Mouse (Mus musculus): Measurements from ENCODE around the gene Prss54. TPM values are rescaled to one million over a fixed set of nuclear protein-coding genes. Genes with fewer than 3 reads are reported as not detected.

The Prss54 gene
- polyA plus RNA-seq, 1 experiment from 2014 or later, result not detected

Other genes starting within 250 kb of the Prss54 start
- 7.5 TPM in 2 replicates for gene Zfp319, start 244.4 kb downstream of the Prss54 start, polyA plus RNA-seq (2016; fragmentation: Nextera tagmentation; extraction: Ambion mirVana)
- 31.5 and 33.0 TPM in 2 replicates for gene Usb1, start 244.1 kb downstream of the Prss54 start, polyA plus RNA-seq (2016; fragmentation: Nextera tagmentation; extraction: Ambion mirVana)
- 30.9 and 50.2 TPM in 2 replicates for gene Mmp15, start 224.1 kb downstream of the Prss54 start, polyA plus RNA-seq (2016; fragmentation: Nextera tagmentation; extraction: Ambion mirVana)
- gene Cfap20, start 141.5 kb downstream of the Prss54 start, polyA plus RNA-seq (2016; fragmentation: Nextera tagmentation; extraction: Ambion mirVana), result 126 and 129 TPM in 2 replicates
- 7.4 and 11.5 TPM in 2 replicates for gene Csnk2a2, start 86.3 kb downstream of the Prss54 start, polyA plus RNA-seq (2016; fragmentation: Nextera tagmentation; extraction: Ambion mirVana)
- 1.4 and 2.2 TPM in 2 replicates for gene Ccdc113, start 42.3 kb downstream of the Prss54 start, polyA plus RNA-seq (2016; fragmentation: Nextera tagmentation; extraction: Ambion mirVana)
- 20.3 and 20.7 TPM in 2 replicates for gene Gins3, start 57.1 kb upstream of the Prss54 start, polyA plus RNA-seq (2016; fragmentation: Nextera tagmentation; extraction: Ambion mirVana)
- 141 and 294 TPM in 2 replicates for gene Ndrg4, start 100.6 kb upstream of the Prss54 start, polyA plus RNA-seq (2016; fragmentation: Nextera tagmentation; extraction: Ambion mirVana)
- 24.5 and 30.2 TPM in 2 replicates for gene Setd6, start 139.5 kb upstream of the Prss54 start, polyA plus RNA-seq (2016; fragmentation: Nextera tagmentation; extraction: Ambion mirVana)
- 81.1 and 87.1 TPM in 2 replicates for gene Cnot1, start 231.1 kb upstream of the Prss54 start, polyA plus RNA-seq (2016; fragmentation: Nextera tagmentation; extraction: Ambion mirVana)
- 321 and 398 TPM in 2 replicates for gene Sap18b, start 249.0 kb upstream of the Prss54 start, polyA plus RNA-seq (2016; fragmentation: Nextera tagmentation; extraction: Ambion mirVana)

Measured in heart, embryonic 10.5 days (tissue).